Mouse (Mus musculus) liver, embryonic 13.5 days (tissue): ENCODE data around the gene Fam131a. TPM values are rescaled to one million over a fixed set of nuclear protein-coding genes. Genes with fewer than 3 reads are reported as not detected.
"Not testable (repeated sequence)": the region's sequence is repeated elsewhere in the genome, so short reads cannot be mapped to it uniquely, and the experiment has no call there.

Experiments used
- ATAC-seq: fragments of 200-750 bp; cut with Nextera tagmentation; 2 replicates; pipeline ENCODE4 v1.8.0; 2017; ENCODE audit warnings: low read depth, mild to moderate bottlenecking, moderate number of reproducible peaks, moderate library complexity
- DNase-seq: peaks from one replicate; pipeline ENCODE4 v3.0.0; 2022
- H3K27ac ChIP-seq: fragments of 300-500 bp; sonication (generic); 2 replicates; pipeline ENCODE4 v1.5.1; 2015; ENCODE audit warnings: moderate library complexity, mild to moderate bottlenecking, inconsistent platforms
- H3K27me3 ChIP-seq: fragments of 300-500 bp; sonication (generic); 2 replicates; pipeline ENCODE4 v1.6.1; 2015; ENCODE audit warnings: mild to moderate bottlenecking, inconsistent platforms
- H3K36me3 ChIP-seq: fragments of 300-500 bp; sonication (generic); 2 replicates; pipeline ENCODE4 v1.6.1; 2015; ENCODE audit warnings: mild to moderate bottlenecking, inconsistent platforms
- H3K4me1 ChIP-seq: fragments of 300-500 bp; sonication (generic); replicated peaks from 2 replicates; pipeline ENCODE4 v1.6.1; 2015; ENCODE audit warnings: inconsistent platforms
- H3K4me2 ChIP-seq: fragments of 300-500 bp; sonication (generic); 2 replicates; pipeline ENCODE4 v1.6.1; 2015; ENCODE audit warnings: inconsistent platforms, mild to moderate bottlenecking, moderate library complexity
- H3K4me3 ChIP-seq: fragments of 300-500 bp; sonication (generic); replicated peaks from 2 replicates; pipeline ENCODE4 v1.5.1; 2015; ENCODE audit warnings: mild to moderate bottlenecking, inconsistent platforms
- H3K9ac ChIP-seq: fragments of 300-500 bp; sonication (generic); 2 replicates; pipeline ENCODE4 v1.6.1; 2015; ENCODE audit warnings: mild to moderate bottlenecking, inconsistent platforms
- H3K9me3 ChIP-seq: fragments of 300-500 bp; sonication (generic); replicated peaks from 2 replicates; pipeline ENCODE4 v1.6.1; 2016; ENCODE audit warnings: inconsistent platforms
- WGBS: fragments of 180-500 bp; shearing (Covaris S2); methylation state at CpG from one replicate; pipeline ENCODE4 v1.1.7; 2015; ENCODE audit not compliant: insufficient replicate concordance; 5-methylcytosine and 5-hydroxymethylcytosine counted together
- polyA plus RNA-seq: library from polyadenylated mRNA; unstranded; fragments of >200 nt; fragmentation: Nextera tagmentation; extraction: Ambion mirVana; gene quantifications from 2 replicates; pipeline ENCODE4 v1.2.1, GENCODE M21; 2015

The Fam131a gene
- 1.0 TPM in 2 replicates for polyA plus RNA-seq

DNA sequence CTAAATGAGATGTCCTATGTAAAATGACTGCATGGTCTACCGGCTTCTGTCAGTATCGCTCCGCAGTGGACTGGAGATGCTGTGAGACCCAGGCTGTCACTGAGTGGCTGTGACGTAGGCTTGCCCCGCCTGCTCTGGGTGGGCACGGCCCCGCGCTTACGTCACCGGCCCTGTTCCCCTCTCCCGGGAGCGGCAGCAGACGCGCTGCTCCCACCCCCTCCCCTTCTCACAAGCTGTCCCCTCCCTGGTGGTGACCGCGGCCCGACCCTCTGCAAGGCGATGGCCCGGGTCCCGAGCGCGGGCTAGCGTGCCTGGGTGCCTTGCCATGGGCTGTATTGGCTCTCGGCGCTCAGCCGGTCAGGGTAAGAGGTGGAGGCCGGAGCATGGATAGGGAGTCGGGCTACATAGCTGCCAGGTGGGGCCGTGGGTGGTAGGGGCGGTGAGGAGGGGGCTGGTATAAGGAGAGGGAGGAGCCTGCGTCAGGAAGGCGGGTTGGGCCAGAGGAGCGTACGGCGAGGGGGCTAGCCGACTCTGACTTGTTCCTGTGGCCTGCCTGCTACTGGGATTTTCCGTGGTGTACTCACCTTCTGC lies at the start of gene Fam131a:
TSS of gene Fam131a (plus strand) at position 131 of the 591 bp plus-strand sequence.
- Histone ChIP-seq H3K9me3 (no peaks in the 10 kb centered on the region), H3K4me3 (peak within 1 kb of the TSS; percentile 70), H3K4me1 (peaks cover 73% of the 10 kb centered on the region), H3K27ac (peak within 1 kb of the TSS; percentile 61), H3K27me3 (peaks cover 47% of the 10 kb centered on the region), H3K36me3 (peaks cover 44% of the 10 kb centered on the region), H3K9ac (peak within 1 kb of the TSS; percentile 81), H3K4me2 (peak within 1 kb of the TSS; percentile 96)
- WGBS: 3% methylated on average over 37 of the region's 37 CpGs
- ATAC-seq (peak; percentile 92), DNase-seq (peak; percentile 80)

DNA sequence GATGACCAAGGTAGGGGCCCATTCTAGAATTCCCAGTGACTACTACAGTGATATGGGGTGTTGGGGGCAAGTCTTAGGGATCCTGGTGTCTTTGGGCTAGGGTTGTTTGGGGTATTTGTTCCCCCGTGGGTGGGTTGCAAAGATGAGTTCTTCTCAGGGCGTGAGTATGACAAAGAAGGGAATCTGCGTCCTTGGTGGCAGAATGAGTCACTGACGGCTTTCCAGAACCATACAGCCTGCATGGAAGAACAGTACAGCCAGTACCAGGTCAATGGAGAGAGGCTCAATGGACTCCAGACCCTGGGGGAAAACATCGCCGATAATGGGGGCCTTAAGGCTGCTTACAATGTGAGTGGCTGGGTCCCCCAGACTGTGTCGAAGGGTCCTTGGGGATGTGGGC lies 49.1 kb upstream of the Fam131a start:
- ATAC-seq: no peak
- DNase-seq: no peak
- H3K27me3 ChIP-seq: peaks cover 44% of the 10 kb centered on the region
- H3K4me3 ChIP-seq: no peak overlapping the region
- no peaks in the 10 kb centered on the region for H3K36me3 ChIP-seq
- H3K4me2 ChIP-seq: no peak overlapping the region
- H3K9ac ChIP-seq: no peak overlapping the region
- no peak overlapping the region for H3K27ac ChIP-seq
- WGBS: 70% methylated on average over 7 of the region's 7 CpGs
- H3K4me1 ChIP-seq: no peaks in the 10 kb centered on the region
- H3K9me3 ChIP-seq: no peaks in the 10 kb centered on the region

DNA sequence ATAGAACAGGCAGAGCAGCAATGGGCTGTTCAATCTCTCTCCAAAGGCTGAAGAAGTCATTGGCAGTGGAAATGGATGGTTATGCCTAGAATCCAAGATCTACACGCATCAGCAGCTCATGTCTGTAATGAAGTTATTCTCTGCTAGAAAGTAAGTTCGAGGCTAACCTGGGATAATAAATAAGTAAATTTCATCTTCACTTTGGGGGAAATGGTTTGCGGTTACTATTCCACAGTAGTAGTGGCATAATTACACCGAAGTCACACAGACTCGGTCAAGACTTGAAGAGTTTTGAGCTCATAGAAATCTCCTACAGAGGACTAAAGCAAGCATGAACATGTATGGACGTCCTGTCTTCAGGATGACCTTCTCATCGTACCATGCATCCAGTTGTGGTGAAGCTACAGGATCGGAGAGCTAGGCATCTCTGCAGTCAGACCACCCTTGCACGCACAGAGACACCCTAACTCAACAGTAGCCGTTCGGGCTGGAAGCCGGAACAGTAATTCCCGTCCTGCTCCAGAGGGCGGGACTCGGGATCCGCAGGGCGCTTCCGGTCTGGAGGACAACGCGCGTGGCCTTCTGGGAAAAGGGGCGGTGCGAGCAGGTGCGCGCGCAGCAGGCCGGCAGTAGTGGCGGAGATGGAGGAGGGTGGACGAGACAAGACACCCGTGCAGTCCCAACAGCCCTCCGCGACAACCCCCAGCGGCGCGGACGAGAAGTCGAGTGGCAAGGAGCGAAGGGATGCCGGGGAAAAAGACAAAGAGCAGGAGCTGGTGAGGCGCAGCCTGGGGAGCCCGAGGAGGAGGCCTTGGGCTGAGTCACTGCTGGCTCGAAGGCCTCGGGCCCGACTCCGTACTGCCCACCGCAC lies 41.7 kb upstream of the Fam131a start, which contains the start of gene Psmd2:
TSS of gene Psmd2 (plus strand) at position 577 of the 871 bp plus-strand sequence.
- H3K36me3 ChIP-seq: peaks cover 28% of the 10 kb centered on the region
- WGBS: under 1% methylated on average over 46 of the region's 46 CpGs
- H3K9me3 ChIP-seq: no peaks in the 10 kb centered on the region
- H3K4me3 ChIP-seq: peak within 1 kb of the TSS; percentile 95
- H3K27ac ChIP-seq: peak within 1 kb of the TSS; percentile 73
- H3K9ac ChIP-seq: peak within 1 kb of the TSS; percentile 93
- peak; percentile 95 for ATAC-seq
- peak within 1 kb of the TSS; percentile 91 for H3K4me2 ChIP-seq
- DNase-seq: peak; percentile 95
- H3K4me1 ChIP-seq: peaks cover 19% of the 10 kb centered on the region
- H3K27me3 ChIP-seq: peaks cover 11% of the 10 kb centered on the region; the same call in 1 of the 2 replicates

DNA sequence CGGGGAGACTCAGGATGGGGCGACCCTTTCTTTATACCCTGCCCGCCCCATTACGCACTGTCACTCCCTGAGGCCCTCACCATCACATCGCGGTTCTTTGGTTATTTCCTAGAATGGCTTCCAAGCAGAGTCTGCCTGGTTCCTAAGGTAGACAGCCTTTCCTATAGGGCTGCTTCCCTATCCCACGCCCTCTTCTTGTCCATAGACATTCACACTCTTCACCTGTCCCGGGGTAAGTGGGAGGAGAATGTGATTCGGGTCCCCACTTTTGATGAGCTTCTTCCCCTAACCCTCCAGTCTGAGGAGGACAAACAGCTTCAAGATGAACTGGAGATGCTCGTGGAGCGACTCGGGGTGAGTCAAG lies 41.1 kb upstream of the Fam131a start:
- Histone ChIP-seq H3K36me3 (peaks cover 34% of the 10 kb centered on the region), H3K4me2 (peak overlapping the region; percentile 91), H3K9me3 (no peaks in the 10 kb centered on the region), H3K4me3 (peak overlapping the region; percentile 95), H3K4me1 (peaks cover 19% of the 10 kb centered on the region), H3K27me3 (peaks cover 8% of the 10 kb centered on the region; the same call in 1 of the 2 replicates), H3K9ac (peak overlapping the region; percentile 93), H3K27ac (peak overlapping the region; percentile 73)
- no peak; the same call in 1 of the 2 replicates for ATAC-seq
- no peak for DNase-seq
- 7% methylated on average over 12 of the region's 12 CpGs for WGBS

DNA sequence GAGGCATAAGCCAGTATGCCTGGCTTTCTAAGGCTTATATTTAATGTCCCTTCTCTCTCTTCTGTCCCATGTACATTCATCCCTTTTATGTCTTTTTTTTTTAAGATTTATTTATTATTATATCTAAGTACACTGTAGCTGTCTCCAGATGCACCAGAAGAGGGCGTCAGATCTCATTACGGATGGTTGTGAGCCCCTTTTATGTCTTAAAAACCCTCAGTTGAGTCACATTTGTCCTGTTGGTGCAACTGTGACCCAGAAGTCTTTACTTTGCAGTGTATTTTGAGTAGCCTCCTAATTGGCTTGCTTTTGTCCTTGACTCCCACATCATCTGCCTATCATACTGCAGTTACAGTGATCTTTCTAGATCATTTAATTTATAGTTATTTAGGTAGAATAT lies 39.7 kb upstream of the Fam131a start:
- no peak for DNase-seq
- Histone ChIP-seq H3K9ac (peak overlapping the region; percentile 93; the same call in 1 of the 2 replicates), H3K4me1 (peaks cover 19% of the 10 kb centered on the region), H3K36me3 (peaks cover 48% of the 10 kb centered on the region), H3K4me2 (peak overlapping the region; percentile 91), H3K9me3 (no peaks in the 10 kb centered on the region), H3K27ac (no peak overlapping the region), H3K4me3 (peak overlapping the region; percentile 95; the same call in 1 of the 2 replicates), H3K27me3 (no peaks in the 10 kb centered on the region)
- no peak for ATAC-seq
- 45% methylated on average over 2 of the region's 2 CpGs for WGBS

DNA sequence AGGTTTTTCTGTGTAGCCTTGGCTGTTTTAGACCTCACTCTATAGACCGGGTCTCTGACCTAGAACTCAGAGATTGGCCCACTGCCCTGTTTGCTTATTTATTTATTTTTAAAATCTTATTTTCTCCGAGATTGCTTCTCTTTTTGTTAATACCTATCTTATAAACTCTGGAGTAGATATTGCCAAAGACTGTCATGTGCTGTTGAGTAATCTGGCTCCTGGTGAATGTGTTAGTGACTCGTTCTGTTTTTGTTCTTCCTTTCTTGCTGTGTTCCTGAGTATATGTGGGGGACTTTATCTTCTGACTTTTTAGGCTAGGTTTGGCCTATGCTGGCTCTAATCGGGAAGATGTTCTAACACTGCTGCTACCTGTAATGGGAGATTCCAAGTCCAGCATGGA lies 35.4 kb upstream of the Fam131a start:
- H3K4me1 ChIP-seq: peaks cover 8% of the 10 kb centered on the region
- H3K36me3 ChIP-seq: peaks cover 91% of the 10 kb centered on the region
- ATAC-seq (no peak), DNase-seq (no peak)
- H3K27me3 ChIP-seq: no peaks in the 10 kb centered on the region
- WGBS: 82% methylated on average over 4 of the region's 4 CpGs
- no peaks in the 10 kb centered on the region for H3K9me3 ChIP-seq
- H3K27ac ChIP-seq: no peak overlapping the region
- H3K9ac ChIP-seq: no peak overlapping the region
- no peak overlapping the region for H3K4me2 ChIP-seq
- H3K4me3 ChIP-seq: no peak overlapping the region

DNA sequence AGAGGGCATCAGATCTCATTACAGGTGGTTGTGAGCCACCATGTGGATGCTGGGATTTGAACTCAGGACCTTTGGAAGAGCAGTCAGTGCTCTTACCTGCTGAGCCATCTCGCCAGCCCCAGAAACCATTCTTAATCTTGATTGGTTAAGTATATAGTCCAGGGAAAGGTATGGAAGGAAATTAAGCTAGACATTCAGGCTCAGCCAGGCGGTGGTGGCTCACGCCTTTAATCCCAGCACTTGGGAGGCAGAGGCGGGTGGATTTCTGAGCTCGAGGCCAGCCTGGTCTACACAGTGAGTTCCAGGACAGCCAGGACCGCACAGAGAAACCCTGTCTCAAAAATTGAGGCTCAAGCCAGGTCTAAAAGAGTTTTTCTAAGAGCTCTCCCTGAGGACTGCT lies 25.0 kb upstream of the Fam131a start, which contains the start of gene Eif4g1:
TSS of gene Eif4g1 (plus strand) at position 301 of the 400 bp plus-strand sequence.
- not testable (repeated sequence) for H3K9me3 ChIP-seq, H3K27ac ChIP-seq, H3K4me3 ChIP-seq, ATAC-seq, H3K4me1 ChIP-seq, H3K27me3 ChIP-seq, H3K4me2 ChIP-seq, H3K9ac ChIP-seq, DNase-seq
- H3K36me3 ChIP-seq: peaks cover 19% of the 10 kb centered on the region
- 73% methylated on average over 6 of the region's 6 CpGs for WGBS

DNA sequence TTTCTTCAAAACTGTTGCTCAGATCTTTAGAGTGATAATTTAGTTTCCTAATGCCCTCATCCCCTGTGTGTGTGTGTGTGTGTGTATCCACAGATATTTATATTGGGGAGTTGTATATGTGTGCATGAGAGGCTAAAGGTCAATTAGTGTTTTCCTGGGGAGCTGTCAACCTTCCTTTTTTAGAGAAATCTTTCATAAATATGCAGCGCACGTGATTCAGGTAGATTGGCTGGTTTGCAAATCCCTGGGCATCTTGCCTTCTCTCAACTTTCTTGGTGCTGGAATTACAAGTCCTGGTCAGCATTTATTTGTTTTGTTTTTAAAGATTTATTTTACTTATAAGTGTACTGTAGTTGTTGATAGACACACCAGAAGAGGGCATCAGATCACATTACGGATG lies 22.8 kb upstream of the Fam131a start:
- H3K4me2 ChIP-seq: no peak overlapping the region
- H3K4me3 ChIP-seq: no peak overlapping the region
- no peak overlapping the region for H3K9ac ChIP-seq
- no peak overlapping the region for H3K27ac ChIP-seq
- ATAC-seq (no peak), DNase-seq (no peak)
- WGBS: 88% methylated on average over 3 of the region's 3 CpGs
- H3K27me3 ChIP-seq: no peaks in the 10 kb centered on the region
- H3K36me3 ChIP-seq: peaks cover 13% of the 10 kb centered on the region
- H3K4me1 ChIP-seq: peaks cover 27% of the 10 kb centered on the region
- H3K9me3 ChIP-seq: no peaks in the 10 kb centered on the region

DNA sequence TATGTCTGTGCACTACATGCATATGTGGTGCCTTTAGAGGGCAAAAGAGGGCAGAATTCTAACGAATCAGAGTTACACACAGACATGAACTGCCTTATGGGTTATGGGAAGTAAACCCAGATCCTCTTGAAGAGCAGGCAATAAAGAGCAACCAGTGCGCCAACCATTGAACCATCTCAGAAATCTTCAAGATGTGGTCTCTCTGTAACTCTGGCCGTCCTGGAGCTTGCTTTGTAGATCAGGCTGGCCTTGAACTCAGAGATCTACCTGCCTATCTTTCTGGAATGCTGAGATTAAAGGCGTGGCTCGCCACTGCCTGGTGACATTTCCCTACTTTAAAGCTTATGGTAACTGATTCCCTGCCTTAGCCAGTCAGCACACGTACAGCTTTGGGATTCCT lies 21.2 kb upstream of the Fam131a start:
- DNase-seq (no peak), ATAC-seq (no peak)
- H3K4me3 ChIP-seq: peak overlapping the region; percentile 98
- H3K9ac ChIP-seq: peak overlapping the region; percentile 24; the same call in 1 of the 2 replicates
- no peaks in the 10 kb centered on the region for H3K27me3 ChIP-seq
- H3K36me3 ChIP-seq: peaks cover 29% of the 10 kb centered on the region
- peaks cover 42% of the 10 kb centered on the region for H3K4me1 ChIP-seq
- peak overlapping the region; percentile 44; the same call in 1 of the 2 replicates for H3K27ac ChIP-seq
- H3K4me2 ChIP-seq: peak overlapping the region; percentile 83
- WGBS: 21% methylated on average over 6 of the region's 6 CpGs
- H3K9me3 ChIP-seq: no peaks in the 10 kb centered on the region

DNA sequence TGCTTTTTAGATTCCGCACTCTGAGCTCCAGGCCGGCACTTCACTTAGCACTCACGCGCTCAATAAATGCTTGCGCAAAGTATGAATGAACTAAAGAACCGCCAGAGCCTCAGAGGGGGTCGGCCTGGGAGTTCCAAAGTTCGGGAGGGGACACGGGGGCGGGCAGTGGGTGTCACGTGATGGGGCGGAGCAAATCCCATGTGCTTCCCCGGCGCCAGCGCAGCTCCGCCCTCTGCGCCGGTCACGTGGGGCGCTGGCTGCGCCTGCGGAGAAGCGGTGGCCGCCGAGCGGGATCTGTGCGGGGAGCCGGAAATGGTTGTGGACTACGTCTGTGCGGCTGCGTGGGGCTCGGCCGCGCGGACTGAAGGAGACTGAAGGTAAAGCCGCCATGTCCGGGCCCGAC lies 20.5 kb upstream of the Fam131a start:
- DNase-seq (peak; percentile 91), ATAC-seq (peak; percentile 81)
- Histone ChIP-seq H3K4me3 (peak overlapping the region; percentile 98), H3K27me3 (no peaks in the 10 kb centered on the region), H3K4me1 (peaks cover 47% of the 10 kb centered on the region), H3K4me2 (peak overlapping the region; percentile 83), H3K36me3 (peaks cover 35% of the 10 kb centered on the region), H3K27ac (peak overlapping the region; percentile 95), H3K9me3 (no peaks in the 10 kb centered on the region), H3K9ac (peak overlapping the region; percentile 96)
- WGBS: under 1% methylated on average over 38 of the region's 38 CpGs

DNA sequence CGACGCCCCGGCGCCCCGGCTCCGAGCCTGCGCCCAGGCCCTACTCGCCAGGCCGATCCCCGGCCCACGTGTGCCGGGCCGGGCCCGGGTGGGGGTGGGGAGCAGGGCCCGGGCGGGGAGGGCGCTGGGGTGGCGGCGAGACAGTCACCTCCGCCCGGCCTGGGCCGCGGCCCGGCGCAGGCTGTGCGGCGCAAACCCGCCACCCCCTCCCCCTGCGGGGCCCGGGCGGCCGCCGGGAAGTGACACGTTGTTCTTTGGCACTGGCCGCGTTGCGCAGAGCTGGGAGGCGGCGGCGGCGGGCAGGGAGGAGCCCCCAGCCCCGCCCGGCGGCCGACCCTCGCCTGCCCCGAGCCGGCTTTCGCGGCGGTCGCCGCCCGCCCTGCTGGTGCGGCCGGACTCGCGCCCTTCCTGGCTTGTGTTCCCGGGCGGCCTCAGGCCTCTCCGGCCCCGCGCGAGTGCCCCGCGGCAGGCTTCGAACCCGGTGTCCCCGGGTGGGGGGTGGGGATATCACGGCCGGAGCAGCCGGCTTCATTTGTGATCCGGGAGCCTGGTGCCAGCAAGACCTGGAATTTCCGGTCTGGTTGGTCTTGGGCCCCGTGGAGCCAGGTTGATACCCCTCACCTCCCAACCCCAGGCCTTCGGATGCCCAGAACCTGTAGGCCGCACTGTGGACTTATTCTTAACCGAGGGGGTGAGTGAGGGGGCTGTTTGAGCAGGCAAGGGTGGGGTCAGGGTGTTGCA lies 19.9 kb upstream of the Fam131a start:
- Histone ChIP-seq H3K9ac (peak overlapping the region; percentile 96), H3K4me3 (peak overlapping the region; percentile 98), H3K4me1 (peaks cover 54% of the 10 kb centered on the region), H3K4me2 (peak overlapping the region; percentile 83), H3K36me3 (peaks cover 41% of the 10 kb centered on the region), H3K27me3 (no peaks in the 10 kb centered on the region), H3K9me3 (no peaks in the 10 kb centered on the region), H3K27ac (peak overlapping the region; percentile 95)
- under 1% methylated on average over 61 of the region's 78 CpGs for WGBS
- DNase-seq: peak; percentile 38
- ATAC-seq: peak; percentile 69
